ENCODE assay signal across 13 mouse cellular contexts in the genomic region with DNA sequence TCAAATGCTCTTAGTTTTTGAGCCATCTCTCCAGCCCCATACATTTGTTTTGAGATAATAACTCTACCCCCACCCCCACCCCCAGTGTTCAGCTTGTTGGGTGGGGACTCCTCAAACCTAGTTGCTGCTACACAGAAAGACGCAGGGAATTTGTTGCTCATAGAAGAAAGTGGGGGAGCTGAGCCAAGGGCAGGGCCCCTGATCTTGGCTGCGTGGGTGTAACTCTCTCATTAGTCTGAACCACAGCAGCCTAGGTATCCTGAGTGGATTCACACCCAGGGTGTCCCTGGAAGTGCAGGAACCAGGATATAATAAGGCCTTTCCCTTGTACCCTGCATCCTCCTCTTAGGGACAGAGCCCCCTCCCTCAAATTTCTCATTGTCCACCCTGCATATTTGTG.
"Had no signal": no experiment of that assay in that cellular context is flagged by ENCODE, and none has a peak within 500 bp of the region (broad histone marks: within the 10 kb centered on the region; RNA-seq: fewer than 3 reads in every experiment).

No protein-coding gene starts in this region.

- DNase-seq: lung, adult 18-20 months; lung, embryonic 14.5 days; lung, postnatal 10 days; lung, postnatal 4 days; midbrain, embryonic 14.5 days; retina, postnatal 1 day; right cerebral cortex, adult 18-20 months; right cerebral cortex, postnatal 25 days; right cerebral cortex, postnatal 4 days; spleen, adult 18-20 months; thymus, adult 18-20 months; thymus, postnatal 14 days; thymus, postnatal 36 days had no signal
